Mouse (Mus musculus) C2C12 (cell line): ENCODE results near the gene Plin4.

Experiments
- CEBPB ChIP-seq: IDR thresholded peaks from one replicate; pipeline ENCODE4 v1.6.1; 2011; ENCODE audit warnings: low read depth, mild to moderate bottlenecking, control low read depth, moderate library complexity
- CTCF ChIP-seq: IDR thresholded peaks from one replicate; pipeline ENCODE4 v1.5.1; 2011; ENCODE audit not compliant: control insufficient read depth, insufficient read depth, insufficient read length
- MAX ChIP-seq: IDR thresholded peaks from one replicate; pipeline ENCODE4 v1.6.1; 2011; ENCODE audit warnings: mild to moderate bottlenecking, control low read depth
- MYOD1 ChIP-seq: IDR thresholded peaks from one replicate; pipeline ENCODE4 v1.6.1; 2011; ENCODE audit warnings: low read depth; ENCODE audit not compliant: control insufficient read depth, insufficient read length
- MYOG ChIP-seq: IDR thresholded peaks from one replicate; pipeline ENCODE4 v1.6.1; 2011; ENCODE audit not compliant: control insufficient read depth, insufficient read length; ENCODE audit errors: extremely low read depth
- USF1 ChIP-seq: IDR thresholded peaks from one replicate; pipeline ENCODE4 v1.6.1; 2011; ENCODE audit warnings: low read depth, mild to moderate bottlenecking, control low read depth, moderate library complexity

DNA sequence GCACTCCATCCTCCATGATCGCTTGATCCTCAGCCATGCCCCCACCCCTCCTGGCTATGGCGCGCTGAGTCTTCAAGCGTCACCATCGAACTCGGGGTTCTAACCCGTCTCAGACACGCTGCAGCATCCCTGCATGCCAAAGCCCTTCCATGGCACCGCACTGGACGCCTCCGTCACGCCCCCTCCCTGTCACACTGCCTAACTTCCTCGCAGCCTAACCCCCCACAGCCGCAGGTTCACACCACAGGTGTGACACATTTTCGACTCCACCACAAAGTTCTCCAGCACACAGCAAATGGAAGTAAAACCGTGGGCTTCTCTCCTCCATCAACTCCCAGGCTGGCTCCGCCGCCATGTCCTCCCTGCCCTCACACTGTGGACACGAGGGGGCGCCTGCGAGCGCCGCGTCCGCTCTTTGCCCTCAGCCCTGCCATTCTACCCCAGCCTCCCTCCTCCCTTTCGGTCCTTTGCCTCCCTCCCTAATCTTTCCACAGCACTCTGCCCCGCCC, 24.9 kb upstream of the Plin4 start:
- no peak for TF ChIP-seq MYOD1
- TF ChIP-seq CTCF = peak; percentile 96
- no peak for TF ChIP-seq USF1
- no peak for TF ChIP-seq MYOG
- no peak for TF ChIP-seq MAX
- no peak for TF ChIP-seq CEBPB
